Mouse (Mus musculus) heart, adult 8-10 months (tissue): ENCODE data around the gene Mdga1. TPM values are rescaled to one million over a fixed set of nuclear protein-coding genes. Genes with fewer than 3 reads are reported as not detected.

Experiments used
- DNase-seq: peaks from one replicate; pipeline ENCODE4 v3.0.0; 2022; ENCODE audit warnings: low spot score
- total RNA-seq, 4 experiments: library from RNA; stranded (reverse); gene quantifications; 2 replicates each; pipeline ENCODE4 v1.2.4; 2022

Mdga1 gene
- total RNA-seq, 4 experiments from 2014 or later: 15.6 to 17.3 (median 16.4) TPM

- no peak for DNase-seq
Observed at GRCm38 (mm10) chr17:29981568-29981967, 11.7 kb upstream of the Mdga1 start.

- DNase-seq: no peak
Observed at GRCm38 (mm10) chr17:29979841-29980240, 10.0 kb upstream of the Mdga1 start.

- no peak for DNase-seq
Observed at GRCm38 (mm10) chr17:29979020-29979419, 9.1 kb upstream of the Mdga1 start.

- peak; percentile 79 for DNase-seq
Observed at GRCm38 (mm10) chr17:29975731-29976130, 5.8 kb upstream of the Mdga1 start.

- no peak for DNase-seq
Observed at GRCm38 (mm10) chr17:29973226-29973625, 3.3 kb upstream of the Mdga1 start.

- no peak for DNase-seq
Observed at GRCm38 (mm10) chr17:29971761-29972432, 2.0 kb upstream of the Mdga1 start.

- DNase-seq: no peak
Observed at GRCm38 (mm10) chr17:29965506-29965905, 4.4 kb downstream of the Mdga1 start.

- no peak for DNase-seq
Observed at GRCm38 (mm10) chr17:29963730-29964259, 6.1 kb downstream of the Mdga1 start.

GRCm38 (mm10) chr17:29955880-29956279 lies 14.0 kb downstream of the Mdga1 start:
- DNase-seq: no peak

- DNase-seq: no peak
Observed at GRCm38 (mm10) chr17:29954316-29954715, 15.6 kb downstream of the Mdga1 start.

- DNase-seq: no peak
Observed at GRCm38 (mm10) chr17:29951100-29951499, 18.8 kb downstream of the Mdga1 start.

GRCm38 (mm10) chr17:29950574-29950973 lies 19.3 kb downstream of the Mdga1 start:
- DNase-seq: no peak

- DNase-seq: no peak
Observed at GRCm38 (mm10) chr17:29947271-29947714, 22.6 kb downstream of the Mdga1 start.

GRCm38 (mm10) chr17:29944376-29944775 lies 25.5 kb downstream of the Mdga1 start:
- no peak for DNase-seq

- no peak for DNase-seq
Observed at GRCm38 (mm10) chr17:29939011-29939410, 30.9 kb downstream of the Mdga1 start.

GRCm38 (mm10) chr17:29937350-29937781 lies 32.5 kb downstream of the Mdga1 start:
- DNase-seq: no peak

- DNase-seq: no peak
Observed at GRCm38 (mm10) chr17:29934133-29934851, 35.6 kb downstream of the Mdga1 start.

- no peak for DNase-seq
Observed at GRCm38 (mm10) chr17:29932753-29933152, 37.1 kb downstream of the Mdga1 start.

- DNase-seq: no peak
Observed at GRCm38 (mm10) chr17:29931224-29931945, 38.5 kb downstream of the Mdga1 start.

- peak; percentile 41 for DNase-seq
Observed at GRCm38 (mm10) chr17:29928751-29929237, 41.1 kb downstream of the Mdga1 start.

- no peak for DNase-seq
Observed at GRCm38 (mm10) chr17:29925608-29926606, 44.0 kb downstream of the Mdga1 start.
